Mouse (Mus musculus): Measurements from ENCODE around the gene Rgs7bp.

DNA sequence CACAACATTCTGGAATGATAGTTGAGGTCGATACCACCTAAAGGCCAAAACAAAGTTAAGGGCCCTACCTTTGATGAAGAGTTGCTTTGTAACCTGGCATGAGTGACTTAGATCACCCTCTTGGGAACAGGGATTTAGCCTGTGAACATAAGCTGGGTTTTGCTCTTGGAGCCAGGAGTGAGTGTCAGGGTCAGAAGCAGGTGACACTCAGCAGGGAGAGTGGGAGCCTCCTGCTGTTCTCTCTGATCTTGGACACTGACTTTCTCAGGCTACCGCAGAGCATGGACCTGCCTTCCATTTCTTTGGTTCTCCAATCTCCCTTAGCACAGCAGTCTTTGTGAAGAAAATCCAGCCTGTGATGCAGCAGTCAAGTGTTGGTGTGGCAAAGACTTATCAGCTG, 87.2 kb downstream of the Rgs7bp start:
- no peak for TF ChIP-seq POLR2A (IDR thresholded peaks at IDR 0.05; ENCODE audit: extremely low read depth, insufficient read depth, low read length)
- TF ChIP-seq CTCF (IDR thresholded peaks at IDR 0.05; ENCODE audit: extremely low read depth, insufficient read depth, low read length), result no peak
